Mouse (Mus musculus): ENCODE results near the gene Llgl2.

DNA sequence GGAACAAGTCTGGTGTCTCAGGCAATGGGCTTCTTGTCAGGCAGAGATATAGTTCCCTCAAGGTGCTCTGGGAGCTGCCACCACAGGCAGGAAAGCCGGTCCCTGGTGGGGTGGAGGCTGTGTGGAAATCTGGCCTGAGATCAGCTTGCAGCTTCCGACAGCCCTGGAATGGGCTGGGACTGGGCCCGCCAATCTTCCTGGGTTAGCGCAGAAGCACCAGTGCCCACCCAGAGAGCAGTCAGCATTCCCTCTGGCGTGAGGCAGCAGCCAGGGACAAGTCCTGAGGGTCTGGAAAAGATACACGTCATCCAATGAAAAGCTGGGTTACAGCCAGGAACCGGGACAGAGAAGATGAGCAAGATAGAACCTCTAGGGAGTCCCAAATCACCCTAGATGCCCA is 11.8 kb upstream of the Llgl2 start:
- no peak for TF ChIP-seq CTCF (IDR thresholded peaks at IDR 0.05; ENCODE audit: extremely low read depth, insufficient read depth, low read length)
- no peak for TF ChIP-seq POLR2A (IDR thresholded peaks at IDR 0.05; ENCODE audit: extremely low read depth, insufficient read depth, low read length)

Measured in cortical plate, adult 2 months (tissue).